Mouse (Mus musculus) frontal cortex, postnatal 10 days (tissue): ENCODE data around the gene Arpp21.

Source experiments
- DNase-seq, 2 experiments: peaks; one replicate each; pipeline ENCODE4 v3.0.0; 2022; ENCODE audit warnings: low spot score in 2 of 2, mixed read lengths in 1 of 2

The Arpp21 gene

GRCm38 (mm10) chr9:112230716-112231361 is 4.9 kb downstream of the Arpp21 start:
- no peak for DNase-seq

- no peak for DNase-seq
Observed at GRCm38 (mm10) chr9:112228470-112228869, 7.3 kb downstream of the Arpp21 start.

GRCm38 (mm10) chr9:112227174-112227573 is 8.6 kb downstream of the Arpp21 start:
- no peak for DNase-seq

DNA sequence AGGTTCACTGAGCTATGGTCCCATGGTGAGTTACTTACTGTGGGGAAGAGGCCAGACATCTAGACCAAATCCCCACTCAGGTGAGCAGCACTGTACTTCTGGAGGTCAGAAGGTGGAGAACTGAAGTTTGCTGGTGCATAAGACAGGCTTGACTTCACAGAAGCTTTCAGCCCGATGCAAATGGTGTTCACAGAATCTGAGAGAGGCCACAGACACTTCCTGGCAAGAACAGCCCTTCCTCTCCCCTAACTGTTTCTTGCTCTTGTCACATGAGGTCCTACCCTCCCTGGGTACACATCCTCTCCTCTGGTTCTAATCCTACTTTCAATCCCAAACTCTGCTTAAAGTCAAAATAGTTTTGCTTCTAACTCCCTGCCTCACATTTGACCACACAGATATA is 9.2 kb downstream of the Arpp21 start:
- no peak for DNase-seq

DNA sequence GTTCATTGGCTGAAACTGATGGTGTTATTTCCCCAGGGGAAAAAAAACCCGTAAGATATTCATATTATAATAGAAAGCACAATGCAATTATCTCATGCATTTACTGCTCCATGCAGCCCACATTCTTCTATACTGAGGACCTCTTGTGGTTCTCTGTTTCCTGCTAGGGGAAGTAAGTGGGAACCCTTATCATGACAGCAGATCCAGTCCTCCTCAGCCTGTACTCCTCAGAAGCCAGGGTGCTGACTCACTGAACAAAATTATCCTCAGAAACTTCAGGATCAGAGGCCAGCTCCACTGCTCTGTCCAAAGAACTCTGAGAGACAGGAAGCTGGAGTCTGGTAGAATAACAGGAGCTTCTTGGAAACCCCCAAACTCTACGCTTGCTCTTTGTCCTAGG is 10.7 kb downstream of the Arpp21 start:
- peak in 1 of 2 experiments; percentile 4 for DNase-seq

- DNase-seq: no peak
Observed at GRCm38 (mm10) chr9:112219372-112219771, 16.4 kb downstream of the Arpp21 start.

DNA sequence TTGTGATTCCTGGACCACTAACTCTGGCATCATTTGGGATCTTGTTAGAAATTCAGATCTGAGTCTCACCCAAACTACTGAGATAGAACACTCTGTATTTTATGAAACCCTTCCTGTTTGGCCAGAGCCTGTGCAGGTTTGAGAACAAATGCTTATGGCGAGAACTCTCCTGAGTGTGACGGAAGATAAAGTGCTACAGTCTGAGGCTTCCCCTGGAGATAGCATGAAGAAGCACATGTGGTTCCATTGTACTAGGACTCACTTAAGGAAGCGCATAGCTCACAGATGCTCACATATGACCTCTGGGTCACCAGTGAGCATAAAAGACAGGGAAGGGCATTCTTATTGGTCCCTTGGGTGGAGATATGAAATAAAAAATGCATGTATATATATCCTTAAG is 17.5 kb downstream of the Arpp21 start:
- no peak for DNase-seq

DNA sequence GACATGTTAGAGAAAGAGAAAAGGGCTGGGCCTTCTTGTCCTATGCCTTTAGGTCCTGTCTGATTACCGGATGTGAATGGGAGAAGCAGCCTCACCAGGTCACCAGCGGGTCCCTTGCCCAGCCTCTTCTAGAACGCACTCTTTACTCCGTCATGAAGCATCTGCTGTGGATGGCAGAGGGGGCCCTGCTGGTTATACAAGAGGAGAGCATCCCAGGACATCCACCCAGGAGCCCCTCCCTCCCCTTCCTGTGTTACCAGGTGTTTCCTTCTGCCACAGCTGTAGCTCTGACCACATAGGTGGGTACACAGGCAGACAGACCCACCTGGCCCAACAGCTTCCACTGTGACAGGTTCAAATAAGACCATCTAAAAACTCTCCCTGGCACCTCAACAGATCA is 18.6 kb downstream of the Arpp21 start:
- DNase-seq: no peak

DNA sequence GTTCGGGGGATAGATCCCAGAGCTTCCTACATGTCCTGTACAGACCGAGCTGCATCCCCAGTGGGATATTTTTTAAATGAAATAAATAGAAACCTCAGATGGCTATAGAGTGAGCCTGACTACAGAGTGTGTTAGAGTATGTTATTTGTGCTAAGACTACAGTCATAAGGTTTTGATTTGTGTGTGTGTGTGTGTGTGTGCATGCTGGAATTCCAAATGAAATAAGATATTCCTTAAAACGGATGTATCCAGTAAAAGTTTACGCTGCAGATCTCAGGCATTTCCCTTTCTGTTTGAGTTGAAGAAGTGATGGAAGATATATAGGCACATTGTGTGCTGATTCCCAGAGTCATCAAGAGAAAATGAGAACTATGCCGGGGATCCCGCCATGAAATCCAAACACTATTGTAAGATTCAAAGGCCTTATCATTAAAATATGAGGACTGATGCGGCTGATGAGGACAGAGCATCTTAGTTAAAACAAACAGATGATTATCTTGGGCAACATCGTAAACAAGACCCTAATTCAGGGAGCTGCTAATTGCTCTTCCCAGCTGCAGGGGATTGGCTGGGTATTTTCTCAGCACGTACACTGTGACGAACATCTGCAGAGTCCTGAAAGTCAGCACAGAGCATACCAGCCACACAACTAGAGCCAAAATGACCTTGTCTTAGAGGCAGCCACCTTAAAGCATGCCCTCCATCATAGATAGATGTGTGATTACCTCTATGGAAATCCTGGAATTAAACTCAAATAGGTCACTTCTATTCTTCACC is 20.5 kb downstream of the Arpp21 start:
- DNase-seq: no peak

DNA sequence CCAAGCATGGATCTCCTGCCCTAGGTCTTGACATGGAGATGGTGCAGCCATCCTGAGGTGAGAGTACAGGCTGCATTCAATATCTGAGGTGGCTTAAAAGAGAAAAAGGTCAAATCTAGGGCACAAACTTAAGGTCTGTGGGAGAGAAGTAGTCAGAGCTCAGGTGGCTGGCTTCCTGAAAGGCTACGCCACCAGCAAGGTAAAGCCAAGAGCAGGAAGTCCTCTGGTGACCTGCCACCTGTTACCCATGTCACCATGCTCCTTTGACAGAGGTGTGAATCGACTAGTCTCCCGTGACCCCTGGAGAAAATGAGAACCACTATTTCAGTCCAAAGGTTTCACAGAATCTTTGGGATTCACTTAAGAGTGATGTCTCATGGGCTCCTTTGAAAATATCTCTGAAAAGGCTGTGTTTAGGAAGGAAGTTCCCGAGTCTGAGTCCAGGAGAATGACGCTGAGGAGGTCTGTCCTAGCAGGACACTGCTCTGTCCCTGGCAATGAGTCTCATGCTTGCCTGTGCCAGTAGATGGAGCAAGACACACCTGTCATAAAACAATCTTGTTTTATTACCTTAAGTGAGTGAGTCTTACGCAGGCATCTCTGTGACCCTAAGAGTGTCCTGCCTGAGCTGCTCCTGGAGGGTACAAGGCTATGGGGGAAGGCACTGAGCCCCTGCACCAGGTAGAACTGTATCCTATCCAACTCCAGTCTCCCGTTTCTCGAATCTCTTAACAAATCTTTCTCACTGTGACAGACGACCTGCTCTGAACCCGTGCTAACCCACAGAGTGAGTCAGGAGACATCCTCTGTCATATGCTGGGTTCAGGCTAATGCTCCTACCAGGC is 22.1 kb downstream of the Arpp21 start:
- DNase-seq: no peak

GRCm38 (mm10) chr9:112209803-112210202 is 25.9 kb downstream of the Arpp21 start:
- DNase-seq: no peak

GRCm38 (mm10) chr9:112207767-112208166 is 28.0 kb downstream of the Arpp21 start:
- DNase-seq: peak; percentile 70 to 91

DNA sequence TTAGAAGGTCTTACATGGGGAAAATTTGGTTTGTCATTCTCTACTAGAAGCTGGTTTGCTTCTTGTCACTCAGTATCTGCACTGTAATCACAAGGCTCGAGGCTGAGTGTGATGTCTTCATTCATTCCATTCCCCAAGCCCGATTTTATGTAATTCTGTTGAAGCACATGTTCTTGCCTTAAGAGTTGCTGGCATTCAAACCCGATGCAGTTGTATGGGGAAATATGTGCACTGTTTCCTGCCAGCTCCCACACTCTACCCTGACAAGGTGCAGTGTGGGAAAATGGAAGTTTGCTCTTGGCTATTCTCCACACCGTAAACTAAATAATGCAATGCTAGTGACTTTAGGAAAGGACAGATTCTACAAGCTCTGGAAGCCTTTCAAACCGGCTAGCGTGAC is 37.4 kb downstream of the Arpp21 start:
- no peak for DNase-seq

GRCm38 (mm10) chr9:112194049-112194448 is 41.7 kb downstream of the Arpp21 start:
- DNase-seq: no peak

GRCm38 (mm10) chr9:112189394-112189793 is 46.3 kb downstream of the Arpp21 start:
- no peak for DNase-seq

- no peak for DNase-seq
Observed at GRCm38 (mm10) chr9:112188358-112188893, 47.3 kb downstream of the Arpp21 start.

DNA sequence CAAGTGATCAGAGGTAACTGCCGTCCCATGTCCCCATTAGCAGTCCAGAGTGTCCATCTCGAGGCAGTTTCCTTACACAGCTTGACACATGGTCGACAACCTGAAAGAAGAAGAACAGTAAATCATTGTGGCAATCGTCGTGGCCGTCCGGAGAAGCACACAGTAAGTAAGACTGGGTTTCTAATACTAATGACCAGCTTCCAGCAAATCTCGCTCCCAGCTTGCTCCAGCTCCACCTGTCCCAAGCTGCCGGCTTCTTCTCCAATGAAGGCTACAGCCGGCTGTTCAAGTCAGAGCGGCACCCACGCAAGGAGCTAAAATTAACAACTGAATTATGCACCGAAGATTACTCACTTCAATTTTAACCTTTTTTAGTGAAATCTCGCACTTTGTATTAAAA is 48.1 kb downstream of the Arpp21 start:
- DNase-seq: no peak

- no peak for DNase-seq
Observed at GRCm38 (mm10) chr9:112186336-112187305, 49.1 kb downstream of the Arpp21 start.

DNA sequence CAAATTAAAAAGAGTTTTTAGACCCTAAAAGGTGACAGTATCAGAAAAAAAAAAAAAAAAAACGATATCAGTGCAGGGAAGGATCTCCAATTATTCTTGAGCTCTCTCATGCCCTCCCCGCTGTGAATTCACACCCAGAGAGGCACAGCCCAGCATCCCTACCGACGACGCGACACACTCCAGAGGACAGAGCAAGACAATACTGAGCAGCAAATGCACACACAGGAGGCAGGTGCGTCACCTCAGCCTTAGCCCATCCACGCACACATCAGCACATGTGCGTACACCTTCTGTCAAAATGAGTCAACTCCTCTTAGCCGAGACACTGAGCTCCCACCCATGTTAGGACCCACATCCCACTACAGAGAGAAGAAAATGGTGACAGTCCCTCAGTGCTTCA is 50.0 kb downstream of the Arpp21 start:
- DNase-seq: no peak

GRCm38 (mm10) chr9:112182738-112183137 is 53.0 kb downstream of the Arpp21 start:
- no peak for DNase-seq

DNA sequence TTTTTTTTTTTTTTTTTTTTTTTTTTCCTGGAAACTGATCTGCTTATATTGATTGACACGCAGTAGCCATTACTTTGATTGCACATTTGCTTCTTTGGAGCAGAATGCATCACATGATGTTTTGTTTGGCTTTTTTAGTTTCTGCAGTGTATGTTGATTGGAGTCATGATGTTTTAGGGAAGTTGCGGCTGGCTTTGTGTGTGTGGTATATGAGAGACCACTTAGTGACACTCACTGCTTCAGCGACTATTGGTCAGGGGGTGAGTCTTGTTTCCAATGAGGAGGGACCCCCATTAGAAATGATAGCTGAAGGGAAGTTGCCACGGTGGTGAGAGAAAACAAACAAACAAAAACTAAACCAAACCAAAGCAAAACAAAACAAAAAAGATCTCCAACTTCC is 55.7 kb downstream of the Arpp21 start:
- DNase-seq: no peak
